Mouse (Mus musculus) megakaryocyte, embryonic 14.5 days (primary cell): ENCODE results near the gene Tbc1d22a. TPM values are rescaled to one million over a fixed set of nuclear protein-coding genes. Genes with fewer than 3 reads are reported as not detected.

Experiments
- H3K27me3 ChIP-seq: replicated peaks from 2 replicates; pipeline ENCODE3; 2012; ENCODE audit warnings: inconsistent platforms
- H3K36me3 ChIP-seq: replicated peaks from 2 replicates; pipeline ENCODE3; 2012; ENCODE audit warnings: low read length, inconsistent platforms, mixed read lengths
- H3K4me1 ChIP-seq: 2 replicates; pipeline ENCODE4 v1.6.1; 2012; ENCODE audit warnings: inconsistent platforms
- H3K4me3 ChIP-seq: replicated peaks from 2 replicates; pipeline ENCODE3; 2012; ENCODE audit warnings: moderate library complexity, mild to moderate bottlenecking, inconsistent platforms
- H3K9me3 ChIP-seq: 2 replicates; pipeline ENCODE4 v1.6.1; 2012; ENCODE audit warnings: inconsistent platforms
- FLI1 ChIP-seq: IDR thresholded peaks from 2 replicates; pipeline ENCODE4 v1.6.1; 2012; ENCODE audit warnings: low read length, inconsistent platforms, mixed read lengths
- GATA1 ChIP-seq: IDR thresholded peaks from 3 replicates; pipeline ENCODE4 v1.6.1; 2012; ENCODE audit warnings: mixed read lengths, low read length, inconsistent platforms, borderline replicate concordance
- polyA plus RNA-seq: library from polyadenylated mRNA; stranded (reverse); fragments of >175 nt; gene quantifications from 2 replicates; pipeline ENCODE4 v1.2.3, GENCODE M21; 2012; ENCODE audit warnings: low replicate concordance; ENCODE audit not compliant: insufficient read depth

Gene Tbc1d22a
- polyA plus RNA-seq, 1 experiment, result 16.7 TPM

GRCm38 (mm10) chr15:86411532-86412080 lies 197.3 kb downstream of the Tbc1d22a start:
- H3K36me3 ChIP-seq, result peaks cover 15% of the 10 kb centered on the region
- H3K4me1 ChIP-seq, result peaks cover 25% of the 10 kb centered on the region
- no peaks in the 10 kb centered on the region for H3K9me3 ChIP-seq
- H3K4me3 ChIP-seq, result no peak overlapping the region
- H3K27me3 ChIP-seq, result no peaks in the 10 kb centered on the region
- TF ChIP-seq GATA1 (no peak), FLI1 (no peak)

DNA sequence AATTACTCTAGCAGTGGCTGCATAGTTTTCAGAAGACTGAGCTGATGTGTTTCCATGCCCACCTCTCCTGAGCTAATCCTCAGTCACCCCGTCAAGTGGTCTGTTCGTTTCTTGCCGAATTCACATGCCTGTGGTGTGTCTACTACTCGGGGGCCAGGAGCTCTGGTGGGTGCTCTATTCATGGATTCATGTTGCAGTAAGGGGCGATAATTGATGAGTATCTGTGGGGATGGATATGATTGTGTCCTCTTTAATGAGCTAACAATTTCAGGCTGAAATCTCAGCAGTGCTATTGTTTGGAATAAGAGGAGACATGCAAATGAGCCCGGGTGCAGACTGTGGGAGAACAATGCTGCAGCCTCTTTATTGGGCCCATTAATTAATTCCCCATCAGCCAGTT lies 201.7 kb downstream of the Tbc1d22a start:
- H3K36me3 ChIP-seq, result peaks cover 10% of the 10 kb centered on the region
- no peaks in the 10 kb centered on the region for H3K27me3 ChIP-seq
- no peaks in the 10 kb centered on the region for H3K9me3 ChIP-seq
- H3K4me3 ChIP-seq, result no peak overlapping the region
- TF ChIP-seq FLI1 (no peak), GATA1 (no peak)
- H3K4me1 ChIP-seq, result peaks cover 28% of the 10 kb centered on the region

GRCm38 (mm10) chr15:86418436-86418835 lies 204.2 kb downstream of the Tbc1d22a start:
- Histone ChIP-seq H3K36me3 (peaks cover 4% of the 10 kb centered on the region), H3K27me3 (no peaks in the 10 kb centered on the region), H3K4me1 (peaks cover 38% of the 10 kb centered on the region), H3K9me3 (no peaks in the 10 kb centered on the region), H3K4me3 (no peak overlapping the region)
- TF ChIP-seq GATA1 (no peak), FLI1 (no peak)

- Histone ChIP-seq H3K27me3 (no peaks in the 10 kb centered on the region), H3K9me3 (no peaks in the 10 kb centered on the region)
These were observed 205.4 kb downstream of the Tbc1d22a start for GRCm38 (mm10) chr15:86419620-86420019.

DNA sequence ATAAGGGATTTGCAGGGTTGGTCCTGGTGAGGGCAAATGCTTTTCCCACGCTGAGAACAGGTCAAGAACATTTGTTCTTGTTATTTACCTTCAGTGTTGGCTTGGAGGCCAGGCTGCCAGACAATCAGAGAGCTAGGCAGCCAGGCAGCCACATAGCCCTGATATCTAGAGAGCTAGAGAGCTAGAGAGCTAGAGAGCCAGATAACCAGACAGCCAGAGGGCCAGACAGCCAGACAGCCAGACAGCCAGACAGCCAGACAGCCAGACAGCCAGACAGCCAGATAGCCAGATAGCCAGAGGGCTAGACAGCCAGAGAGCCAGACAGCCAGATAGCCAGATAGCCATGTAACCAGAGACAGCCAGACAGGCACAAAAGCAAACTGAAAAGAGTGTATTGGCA lies 208.6 kb downstream of the Tbc1d22a start:
- H3K36me3 ChIP-seq, result peaks cover 4% of the 10 kb centered on the region
- TF ChIP-seq FLI1, result no peak
- no peak for TF ChIP-seq GATA1
- no peaks in the 10 kb centered on the region for H3K9me3 ChIP-seq
- H3K4me3 ChIP-seq, result peak overlapping the region; percentile 28
- no peaks in the 10 kb centered on the region for H3K27me3 ChIP-seq
- peaks cover 66% of the 10 kb centered on the region for H3K4me1 ChIP-seq

More at GRCm38 (mm10) chr15:86419620-86420019, 205.4 kb downstream of the Tbc1d22a start:
- Histone ChIP-seq H3K4me1 (peaks cover 49% of the 10 kb centered on the region), H3K36me3 (peaks cover 4% of the 10 kb centered on the region), H3K4me3 (no peak overlapping the region)
- TF ChIP-seq FLI1 (no peak), GATA1 (no peak)

DNA sequence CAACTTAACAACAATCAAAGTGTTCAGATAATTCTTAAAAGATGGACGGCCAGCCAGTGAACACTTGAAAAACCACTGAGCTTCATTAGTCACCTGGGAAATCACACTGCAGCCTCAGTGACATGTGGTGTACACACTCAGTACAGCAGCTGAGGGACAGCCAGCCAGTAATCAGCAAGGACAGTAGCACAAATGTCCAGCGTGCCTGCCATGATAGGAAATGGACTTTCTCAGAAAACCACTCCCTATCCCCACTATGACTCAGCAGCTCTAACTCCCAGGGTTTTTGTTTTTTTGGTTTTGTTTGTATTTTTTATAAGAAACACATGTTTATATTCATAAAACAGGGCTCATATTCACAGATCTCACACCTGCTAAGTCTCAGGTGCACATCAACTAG lies 209.6 kb downstream of the Tbc1d22a start:
- peak overlapping the region; percentile 71 for H3K4me3 ChIP-seq
- peaks cover 66% of the 10 kb centered on the region for H3K4me1 ChIP-seq
- peaks cover 4% of the 10 kb centered on the region for H3K36me3 ChIP-seq
- no peaks in the 10 kb centered on the region for H3K27me3 ChIP-seq
- TF ChIP-seq GATA1 (peak; percentile 33; the same call in 1 of the 3 replicates), FLI1 (no peak)
- H3K9me3 ChIP-seq, result no peaks in the 10 kb centered on the region

- Histone ChIP-seq H3K36me3 (peaks cover 5% of the 10 kb centered on the region), H3K4me1 (peaks cover 66% of the 10 kb centered on the region), H3K4me3 (peak overlapping the region; percentile 23), H3K9me3 (no peaks in the 10 kb centered on the region), H3K27me3 (no peaks in the 10 kb centered on the region)
- no peak for TF ChIP-seq GATA1
- TF ChIP-seq FLI1, result no peak
These were observed 210.7 kb downstream of the Tbc1d22a start for GRCm38 (mm10) chr15:86424971-86425370.

- TF ChIP-seq GATA1 (no peak), FLI1 (no peak)
- no peaks in the 10 kb centered on the region for H3K9me3 ChIP-seq
- peaks cover 9% of the 10 kb centered on the region for H3K36me3 ChIP-seq
- H3K4me3 ChIP-seq, result no peak overlapping the region
- H3K4me1 ChIP-seq, result peaks cover 55% of the 10 kb centered on the region
- no peaks in the 10 kb centered on the region for H3K27me3 ChIP-seq
These were observed 212.2 kb downstream of the Tbc1d22a start for GRCm38 (mm10) chr15:86426364-86427000.

DNA sequence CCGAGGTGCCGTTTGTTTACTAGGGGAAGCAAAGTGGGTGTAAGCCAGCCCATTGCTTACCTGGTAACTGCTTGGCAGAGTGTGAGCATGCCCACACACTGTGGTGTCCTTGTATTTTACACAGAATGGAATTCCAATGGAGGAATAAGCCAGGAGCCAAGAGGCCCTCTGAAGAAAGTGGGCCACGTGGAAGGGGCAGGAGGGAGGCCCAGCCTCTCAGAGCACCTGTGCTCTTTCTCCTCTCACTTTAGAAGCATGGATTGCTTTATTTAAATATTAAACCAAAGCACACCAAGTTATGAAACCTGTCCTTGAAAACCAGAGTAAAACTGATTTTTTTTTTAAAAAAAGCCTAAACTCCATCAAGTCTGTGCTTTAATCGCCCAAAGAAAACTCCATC lies 213.2 kb downstream of the Tbc1d22a start:
- Histone ChIP-seq H3K9me3 (no peaks in the 10 kb centered on the region), H3K4me3 (no peak overlapping the region), H3K4me1 (peaks cover 50% of the 10 kb centered on the region), H3K36me3 (peaks cover 9% of the 10 kb centered on the region), H3K27me3 (no peaks in the 10 kb centered on the region)
- no peak for TF ChIP-seq FLI1
- TF ChIP-seq GATA1, result no peak

DNA sequence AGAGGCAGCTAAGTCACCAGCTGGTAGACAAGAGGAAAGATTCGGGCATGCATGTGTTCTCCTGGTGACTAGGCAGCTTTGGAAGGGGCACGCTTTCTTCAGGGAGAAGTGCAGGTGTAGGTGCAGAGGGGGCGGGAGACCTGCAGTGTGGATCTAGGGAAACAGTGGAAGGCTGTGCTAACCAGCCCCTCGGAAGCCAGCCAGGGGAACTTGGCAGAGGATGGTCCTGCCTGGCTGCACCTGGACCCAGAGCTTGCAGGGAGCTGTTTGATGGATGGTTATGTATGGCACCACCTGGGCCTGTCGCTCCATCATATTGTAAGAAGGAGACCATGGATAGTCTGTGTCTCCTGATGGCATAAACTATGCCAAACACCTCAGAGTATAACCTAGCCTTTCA lies 214.2 kb downstream of the Tbc1d22a start:
- H3K27me3 ChIP-seq, result no peaks in the 10 kb centered on the region
- peaks cover 39% of the 10 kb centered on the region for H3K4me1 ChIP-seq
- peaks cover 9% of the 10 kb centered on the region for H3K36me3 ChIP-seq
- no peaks in the 10 kb centered on the region for H3K9me3 ChIP-seq
- TF ChIP-seq GATA1 (no peak), FLI1 (no peak)
- H3K4me3 ChIP-seq, result no peak overlapping the region
